Mouse (Mus musculus) C3H10T1/2 (cell line): ENCODE results near the gene B3galnt1. TPM values are rescaled to one million over a fixed set of nuclear protein-coding genes. Genes with fewer than 3 reads are reported as not detected.

Experiments
- polyA plus RNA-seq, 2 experiments: library from polyadenylated mRNA; unstranded; fragments of >200 nt; fragmentation: generic; extraction: Trizol; gene quantifications; one replicate each; pipeline ENCODE4 v1.2.1; 2012; ENCODE audit warnings: missing spikeins in 2 of 2

Gene B3galnt1
- 10 to 100 TPM in 1 of 2 experiments, 1 to 10 TPM in 1; 1.5 to 13.0 TPM for polyA plus RNA-seq

DNA sequence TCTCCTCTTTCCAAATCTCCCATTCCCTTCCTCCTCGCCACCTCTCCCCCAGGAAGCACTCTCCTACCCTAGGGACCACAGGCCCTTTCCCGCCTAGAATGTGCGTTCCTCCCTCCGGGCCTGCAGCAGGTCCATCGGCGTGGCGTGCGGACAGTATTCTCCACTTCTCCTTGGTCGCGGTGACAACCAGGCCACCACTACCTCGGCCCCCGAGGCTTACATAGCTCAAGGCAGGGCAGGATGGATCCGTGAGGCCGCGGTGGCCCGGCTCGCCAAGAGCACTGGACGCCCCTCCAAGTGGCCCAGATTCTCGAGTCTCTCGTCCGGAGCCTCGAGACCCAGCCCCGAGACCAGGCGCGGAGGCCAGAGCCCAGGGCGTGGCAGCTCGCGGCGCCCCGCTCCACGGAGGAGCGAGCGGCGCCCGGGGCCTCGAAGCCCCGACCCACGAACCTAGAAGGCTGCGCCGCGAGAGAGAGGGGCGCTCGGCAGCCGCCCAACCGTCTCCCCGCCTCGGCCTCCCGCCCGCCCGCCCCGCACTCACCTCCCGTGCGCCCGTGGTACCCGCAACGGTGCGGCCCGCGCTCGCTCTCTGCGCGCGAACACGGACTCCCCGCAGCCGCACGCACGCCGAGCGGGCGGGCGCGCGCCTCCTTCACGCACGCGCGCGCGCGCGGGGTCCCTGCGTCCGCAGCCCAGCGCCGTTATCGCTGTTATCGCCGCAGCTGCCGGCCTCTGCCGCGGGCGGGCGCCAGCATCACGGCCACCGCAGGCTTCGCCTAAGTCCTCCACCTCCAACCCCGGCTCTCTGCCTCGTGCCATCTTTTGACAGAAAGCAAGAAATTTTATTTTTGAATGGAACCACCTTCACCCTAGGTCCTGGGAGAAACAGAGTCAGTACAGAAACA lies at the start of gene B3galnt1:
B3galnt1 (minus strand) TSS at position 700 of the 905 bp plus-strand sequence.

Other genes with a start within 250 kb of the B3galnt1 start
- 10 to 100 TPM in 1 of 2 experiments, 1 to 10 TPM in 1; 2.4 to 15.6 TPM for gene Nmd3, start 123.0 kb upstream of the B3galnt1 start, polyA plus RNA-seq